1 mouse cellular context compared by ENCODE assay signal in the genomic region with DNA sequence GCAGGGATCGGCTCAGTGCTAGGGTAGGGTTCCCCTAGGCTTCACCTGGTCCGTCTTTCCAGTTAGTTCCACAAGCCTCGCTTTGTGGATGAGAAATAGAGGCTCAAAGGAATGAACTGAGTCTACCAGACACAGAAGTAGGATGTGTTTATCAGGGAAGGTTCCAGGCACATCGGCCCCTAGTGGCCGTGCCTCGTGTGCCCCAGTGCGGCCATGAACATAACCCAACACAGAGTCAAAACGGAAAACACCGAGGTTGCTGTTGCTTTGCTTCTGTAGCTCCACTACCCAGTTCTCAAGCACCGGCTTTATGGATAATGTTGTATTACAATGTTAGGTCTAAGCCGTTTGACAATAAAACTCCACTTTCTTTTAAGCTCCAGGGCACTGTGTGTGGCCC.
TF ChIP-seq lines count a peak whose summit lies in the region.

No protein-coding gene starts in this region.

TF ChIP-seq in CH12.LX, 34 proteins besides CTCF, POLR2A, EP300 and RAD21 (continued from another document):
- TF ChIP-seq TCF12 (IDR thresholded peaks at IDR 0.05; ENCODE audit: low read depth, low read length) = no peak
- no peak for TF ChIP-seq ZNF384 (IDR thresholded peaks at IDR 0.05; ENCODE audit: low read depth, low read length)
- TF ChIP-seq MYC (IDR thresholded peaks at IDR 0.05; ENCODE audit: low read depth, low read length) = no peak
- TF ChIP-seq UBTF (IDR thresholded peaks at IDR 0.05; ENCODE audit: low read depth, low read length) = no peak
- no peak for TF ChIP-seq SIN3A (IDR thresholded peaks at IDR 0.05; ENCODE audit: low read length)
